Mouse (Mus musculus): ENCODE data around the gene Fbxo46.

- TF ChIP-seq CTCF (IDR thresholded peaks at IDR 0.05; ENCODE audit: insufficient read depth, low read depth, low read length) (no peak), POLR2A (IDR thresholded peaks at IDR 0.05; ENCODE audit: insufficient read depth, low read depth, low read length) (no peak)
Measured at GRCm38 (mm10) chr7:19180862-19181429, 61.3 kb downstream of the Fbxo46 start.

Measured in olfactory bulb, adult 2 months (tissue).